ENCODE assay signal across 16 mouse cellular contexts in the genomic region with DNA sequence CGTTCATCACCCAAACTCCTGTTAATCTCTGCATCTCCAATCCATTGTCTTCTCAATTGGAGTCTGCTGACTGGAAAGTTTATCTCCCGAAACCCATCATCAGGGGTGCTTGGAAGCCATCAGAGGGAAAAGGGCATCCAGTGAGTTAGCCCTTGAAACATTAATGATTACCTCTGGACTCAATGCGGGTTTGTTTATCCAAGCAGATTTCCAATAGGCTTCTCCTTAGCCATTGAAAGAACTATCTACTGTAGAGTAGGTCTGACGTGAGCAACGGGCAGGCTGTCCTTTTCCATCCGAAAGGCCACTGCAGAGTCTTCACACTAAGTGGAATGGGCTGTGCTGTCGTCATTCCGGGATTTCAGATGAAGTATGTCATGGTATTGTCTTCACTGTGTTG.
"Had no signal": no experiment of that assay in that cellular context is flagged by ENCODE, and none has a peak within 500 bp of the region (broad histone marks: within the 10 kb centered on the region; RNA-seq: fewer than 3 reads in every experiment).

No protein-coding gene starts in this region.

- ATAC-seq: lung, postnatal 0 days; midbrain, embryonic 13.5 days had no signal

- H3K4me2 ChIP-seq: lung, embryonic 15.5 days; midbrain, embryonic 13.5 days; midbrain, embryonic 15.5 days; stomach, embryonic 15.5 days had no signal

- H3K36me3 ChIP-seq: lung, embryonic 15.5 days; midbrain, embryonic 13.5 days; midbrain, embryonic 15.5 days; neural tube, embryonic 12.5 days; stomach, embryonic 15.5 days had no signal

- H3K27ac ChIP-seq: lung, embryonic 15.5 days; macrophage; midbrain, embryonic 13.5 days; midbrain, embryonic 15.5 days; neural tube, embryonic 12.5 days; stomach, embryonic 15.5 days; stomach, postnatal 0 days had no signal

- H3K27me3 ChIP-seq: neural tube, embryonic 12.5 days; stomach, embryonic 15.5 days had no signal

- H3K9me3 ChIP-seq: lung, embryonic 15.5 days; megakaryocyte, embryonic 14.5 days; midbrain, embryonic 13.5 days; midbrain, embryonic 15.5 days; neural tube, embryonic 12.5 days; stomach, embryonic 15.5 days had no signal

- DNase-seq: lung, adult 2 months; lung, postnatal 14 days; lung, postnatal 36 days; right cerebral cortex, postnatal 14 days; thymus, adult 2 months; thymus, postnatal 25 days; thymus, postnatal 4 days had no signal

- H3K9ac ChIP-seq: lung, embryonic 15.5 days; midbrain, embryonic 13.5 days; midbrain, embryonic 15.5 days; neural tube, embryonic 12.5 days; stomach, embryonic 15.5 days had no signal

- H3K4me3 ChIP-seq: megakaryocyte, embryonic 14.5 days; midbrain, embryonic 13.5 days; midbrain, embryonic 15.5 days; neural tube, embryonic 12.5 days; stomach, embryonic 15.5 days had no signal
